Mouse (Mus musculus) heart, adult 11 months (tissue): ENCODE data around the gene Rps28.
"Not testable (repeated sequence)": the region's sequence is repeated elsewhere in the genome, so short reads cannot be mapped to it uniquely, and the experiment has no call there.

Experiments used
- DNase-seq: peaks from one replicate; pipeline ENCODE4 v3.0.0; 2022

Gene Rps28

DNA sequence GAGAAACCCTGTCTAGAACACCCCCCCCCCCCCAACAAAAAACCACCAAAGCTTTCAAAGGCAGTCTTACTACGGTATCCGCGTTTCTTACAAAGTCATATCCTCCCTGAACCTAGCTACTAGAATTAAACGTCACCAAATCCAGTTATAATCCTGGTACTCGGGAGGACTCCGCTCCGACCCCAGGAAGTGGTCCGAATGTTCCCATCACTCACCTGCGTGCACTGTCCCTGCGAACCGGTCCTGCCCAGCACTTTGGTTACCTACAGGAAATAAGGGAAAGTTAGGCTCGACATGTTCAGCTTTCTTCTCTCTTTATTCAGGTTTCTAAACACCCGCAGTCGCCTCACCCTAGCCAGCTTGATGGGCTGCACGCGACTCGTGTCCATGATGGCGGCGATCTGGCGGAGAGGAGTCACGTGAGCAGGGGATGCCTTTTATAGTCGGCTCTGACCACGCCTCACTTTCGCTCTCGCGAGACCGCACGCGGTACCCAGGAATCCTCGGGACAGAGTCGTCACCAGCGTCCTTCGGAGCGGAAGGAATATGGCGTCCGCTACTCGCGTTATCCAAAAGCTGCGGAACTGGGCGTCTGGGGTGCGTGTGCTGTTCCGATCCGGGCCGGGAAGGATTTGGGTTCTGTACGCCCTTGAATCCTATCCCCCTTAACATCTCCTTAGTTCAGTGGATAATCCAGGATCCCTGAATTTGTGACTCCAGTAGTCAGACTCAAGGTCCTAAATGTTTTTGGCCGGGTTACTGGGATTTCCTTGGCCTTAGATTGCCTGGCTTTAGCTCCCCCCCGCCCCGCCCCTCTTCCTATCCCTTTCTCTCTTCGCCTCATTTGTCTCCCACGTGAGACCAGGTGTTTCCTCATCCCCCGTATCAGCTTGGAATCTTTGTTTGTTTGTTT, at the start of gene Rps28, which contains the start of gene Ndufa7:
Rps28 (minus strand) TSS at position 479 of the 913 bp plus-strand sequence.
Ndufa7 (plus strand) TSS at position 489 of the 913 bp plus-strand sequence.
- DNase-seq = peak; percentile 99

DNA sequence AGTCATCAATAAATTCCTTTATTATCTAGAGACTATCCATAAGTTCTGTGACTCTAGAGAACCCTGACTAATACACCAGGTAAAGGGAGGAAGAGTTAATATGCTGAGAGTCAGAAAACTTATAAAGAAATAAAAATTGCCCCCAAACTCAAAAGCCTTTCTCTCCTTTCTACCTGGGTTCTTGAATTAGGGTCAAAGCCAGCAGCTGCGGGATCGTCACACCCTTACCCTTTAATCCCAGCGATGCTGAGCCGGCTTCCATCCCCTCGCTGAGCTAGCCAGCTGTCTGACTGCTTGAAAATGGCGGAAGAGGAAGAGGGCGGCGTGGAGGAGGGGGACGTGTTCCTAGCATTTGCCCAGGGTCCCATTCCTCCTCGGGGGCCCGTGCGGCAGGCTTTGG, 49.2 kb upstream of the Rps28 start, which contains the start of gene Gm7029:
Gm7029 (plus strand) TSS at position 301 of the 400 bp plus-strand sequence.
- not testable (repeated sequence) for DNase-seq

DNA sequence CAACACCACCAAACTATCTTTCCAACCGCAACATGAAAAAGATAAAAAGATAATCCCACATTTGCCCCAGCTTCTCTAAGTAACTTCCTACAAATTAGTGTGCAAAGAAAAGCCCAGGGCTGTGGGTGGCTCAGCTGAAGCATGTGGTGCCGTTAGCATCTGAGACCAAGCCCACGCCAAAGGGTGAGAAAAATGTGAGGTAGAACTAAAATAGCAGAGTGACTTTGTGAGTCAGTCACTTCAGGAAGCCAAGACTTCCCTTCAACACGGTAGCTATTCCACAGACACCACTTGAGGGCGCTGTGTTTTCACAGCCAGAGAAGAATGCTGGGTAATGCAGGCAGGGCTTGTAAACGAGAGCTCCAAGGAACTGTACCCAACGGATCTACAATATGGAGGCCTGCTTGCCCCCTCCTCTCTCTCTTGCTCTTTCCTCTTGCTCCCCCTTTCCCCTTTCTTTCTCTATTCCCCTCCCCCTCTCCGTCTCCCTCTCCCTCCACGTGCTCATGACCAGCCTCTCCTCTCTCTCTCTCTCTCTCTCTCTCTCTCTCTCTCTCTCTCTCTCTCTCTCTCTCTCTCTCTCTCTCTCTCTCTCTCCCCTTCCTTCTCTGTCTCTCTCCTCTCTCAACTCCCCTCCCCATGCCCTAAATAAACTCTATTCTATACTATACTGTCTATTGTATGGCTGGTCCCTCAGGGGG, 41.1 kb upstream of the Rps28 start:
- no peak for DNase-seq

DNA sequence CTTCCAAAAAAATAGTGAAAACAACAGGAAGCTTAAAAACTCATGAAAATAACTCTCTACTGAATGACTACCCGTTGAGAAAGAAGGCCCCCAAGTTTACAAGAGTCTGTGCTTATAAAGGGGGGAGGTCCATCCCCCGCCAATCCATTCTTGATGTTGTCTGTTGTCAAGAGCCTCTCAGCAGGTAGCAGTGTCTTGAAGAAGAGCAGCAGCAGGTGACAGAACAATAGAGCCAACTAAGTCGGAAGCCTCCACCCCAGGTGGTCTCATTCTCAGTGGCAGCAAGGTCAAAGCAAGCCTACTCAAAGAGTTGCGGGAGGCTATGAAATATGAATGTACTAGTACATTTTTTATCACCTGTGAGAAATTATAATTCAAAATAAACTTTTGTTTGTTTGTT, 33.5 kb upstream of the Rps28 start:
- DNase-seq = no peak

DNA sequence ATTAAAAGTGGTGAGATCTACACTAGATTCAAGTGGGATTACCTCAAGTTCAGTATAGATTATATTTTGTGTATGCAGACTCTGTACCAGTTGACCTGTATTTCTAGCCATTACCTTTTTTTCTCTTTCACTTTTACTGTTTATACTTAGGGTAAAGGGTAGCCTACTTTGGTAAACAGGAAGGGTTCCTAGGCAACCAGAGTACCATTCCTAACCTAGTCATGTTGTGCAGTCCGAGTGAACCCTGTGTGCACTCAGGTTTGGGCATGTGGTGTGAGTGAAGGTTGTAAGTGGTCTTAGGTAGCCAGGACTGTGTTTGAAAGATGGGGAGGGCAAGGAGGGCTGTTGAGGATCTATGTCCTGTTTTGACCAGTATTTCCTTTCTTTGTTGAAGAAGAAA, 27.0 kb upstream of the Rps28 start:
- DNase-seq = no peak

DNA sequence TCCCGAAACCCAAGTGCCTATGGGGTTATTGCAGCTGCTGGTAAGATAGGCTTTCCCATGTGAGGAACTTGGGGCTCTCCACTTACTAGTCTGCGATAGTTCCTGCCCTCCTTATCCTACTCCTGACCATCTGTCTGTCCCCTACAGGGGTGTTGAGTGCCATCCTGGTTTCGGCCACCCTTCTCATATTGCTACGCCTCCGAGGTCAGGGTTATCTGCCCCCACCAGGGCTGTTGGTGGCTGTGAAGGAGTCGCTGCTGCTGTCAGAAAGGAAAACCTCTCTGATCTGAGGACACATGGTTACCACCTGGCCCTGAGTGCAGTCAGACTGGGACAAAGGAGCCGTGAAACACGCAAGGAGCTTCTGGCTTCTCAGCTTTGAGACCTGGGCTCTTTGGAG, 23.8 kb upstream of the Rps28 start:
- peak; percentile 89 for DNase-seq

DNA sequence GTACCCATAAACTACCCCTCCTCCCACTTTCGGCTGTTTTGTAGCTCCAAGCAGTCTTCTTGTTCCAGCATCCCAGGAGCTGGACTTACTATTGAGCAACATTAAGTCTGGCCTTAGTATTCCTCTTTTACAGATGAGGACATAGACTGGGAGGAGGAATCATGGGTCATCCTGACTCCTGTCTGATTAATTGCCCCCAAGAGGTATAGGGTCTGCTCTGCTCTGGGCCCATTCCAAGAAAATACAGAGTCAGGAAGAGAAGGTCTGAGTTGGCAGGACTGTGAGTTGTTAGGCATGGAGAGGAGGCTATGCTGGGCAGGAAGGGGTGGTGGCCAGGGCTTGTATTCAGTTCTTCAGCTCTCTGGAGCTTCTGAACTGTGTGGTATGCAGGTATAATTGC, 19.8 kb upstream of the Rps28 start:
- no peak for DNase-seq

DNA sequence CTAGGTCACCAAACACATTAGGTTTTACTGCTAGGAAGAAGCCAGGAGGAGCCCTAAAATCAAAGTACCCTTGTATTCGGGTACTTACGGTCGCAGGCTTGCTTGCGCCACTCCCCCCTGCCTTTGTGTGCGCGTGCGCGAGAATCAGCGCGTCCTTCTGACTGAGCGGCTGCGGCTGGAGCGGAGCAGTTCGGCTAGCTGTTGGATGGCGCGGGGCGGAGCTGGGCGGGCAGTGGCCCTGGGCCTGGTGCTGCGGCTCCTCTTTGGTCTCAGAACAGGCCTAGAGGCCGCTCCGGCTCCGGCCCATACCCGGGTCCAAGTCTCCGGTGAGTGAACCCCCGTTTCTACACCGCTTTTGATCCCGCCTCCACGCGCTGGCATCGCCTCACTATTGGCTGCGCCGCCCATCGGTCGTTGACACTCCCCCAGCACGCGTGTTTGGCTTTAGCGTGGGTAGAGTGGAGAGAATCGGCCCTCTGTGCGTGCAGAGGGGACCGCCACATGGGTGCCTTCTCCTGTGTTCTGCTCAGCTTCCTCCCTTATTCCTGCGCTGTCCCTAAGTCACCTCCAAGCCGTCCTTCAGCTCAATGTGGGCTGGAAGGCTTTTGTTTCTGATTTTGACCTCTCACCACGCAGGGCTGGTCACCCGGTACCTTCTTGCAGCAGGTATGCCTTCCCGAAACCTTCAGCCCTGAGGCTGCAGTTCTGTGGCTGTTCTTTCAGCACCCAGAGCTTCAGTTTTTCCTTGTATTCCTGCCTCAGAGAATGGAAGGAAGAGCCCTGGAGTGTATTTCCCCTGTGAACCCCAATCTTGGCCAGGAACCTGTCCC, 18.8 kb upstream of the Rps28 start, which contains the start of gene Cd320:
Cd320 (plus strand) TSS at position 126 of the 830 bp plus-strand sequence.
- peak; percentile 99 for DNase-seq

DNA sequence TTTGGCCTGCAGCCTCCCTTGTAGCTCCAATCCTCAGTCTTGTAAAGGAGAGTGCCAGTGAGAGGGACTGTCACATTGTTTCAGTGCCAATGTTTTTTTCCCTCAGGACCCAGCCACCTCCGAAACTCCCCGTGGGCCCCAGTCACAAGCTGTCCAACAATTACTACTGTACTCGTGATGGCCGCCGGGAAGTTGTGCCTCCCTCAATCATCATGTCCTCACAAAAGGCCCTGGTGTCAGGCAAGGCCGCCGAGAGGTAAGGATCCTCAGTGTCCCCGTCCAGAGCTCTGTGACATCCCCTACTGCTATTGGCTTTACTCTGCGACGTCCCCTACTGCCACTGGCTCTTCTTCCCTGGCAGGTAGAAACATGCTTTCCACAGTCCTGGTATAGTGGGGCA, 5.2 kb upstream of the Rps28 start:
- DNase-seq = peak; percentile 93

DNA sequence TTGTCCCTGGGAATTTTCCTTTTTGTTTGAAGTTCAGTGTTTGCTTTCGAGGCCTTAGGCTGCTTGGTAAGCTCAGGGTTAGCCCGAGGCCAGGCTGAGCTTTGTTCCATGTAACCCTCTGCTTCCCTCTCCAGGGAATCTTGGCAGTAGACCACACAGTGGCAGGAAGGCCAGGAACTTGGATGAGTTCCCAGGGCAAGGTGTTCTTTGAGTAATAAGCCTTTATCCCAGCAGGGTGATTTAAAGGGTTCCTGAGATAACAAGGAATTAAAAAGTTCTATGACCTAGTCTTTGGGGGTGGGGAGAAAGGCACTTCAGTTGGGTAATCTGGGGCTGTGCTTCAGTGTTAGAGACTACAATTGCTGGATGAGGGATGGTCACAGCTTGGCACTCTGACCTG, 4.5 kb upstream of the Rps28 start:
- peak; percentile 99 for DNase-seq

DNA sequence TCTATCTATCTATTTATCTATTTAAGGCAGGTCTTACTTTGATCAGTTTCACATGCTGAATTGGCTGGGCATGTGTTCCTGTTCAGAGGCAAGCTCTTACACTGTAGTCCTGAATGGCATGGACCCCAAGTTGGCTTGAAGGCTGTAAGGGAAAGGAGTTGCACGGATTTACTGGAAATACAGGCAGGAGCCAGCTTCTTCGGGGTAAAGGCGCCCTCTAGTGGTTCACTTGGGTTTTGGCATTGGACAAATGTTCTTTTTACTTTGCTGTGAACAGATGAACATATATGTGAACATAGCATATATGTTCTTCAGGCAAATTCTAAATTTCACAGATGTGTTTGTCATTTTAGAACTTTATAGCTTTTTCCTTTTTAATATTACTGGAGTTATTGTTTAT, 2.5 kb upstream of the Rps28 start:
- DNase-seq = peak; percentile 91

DNA sequence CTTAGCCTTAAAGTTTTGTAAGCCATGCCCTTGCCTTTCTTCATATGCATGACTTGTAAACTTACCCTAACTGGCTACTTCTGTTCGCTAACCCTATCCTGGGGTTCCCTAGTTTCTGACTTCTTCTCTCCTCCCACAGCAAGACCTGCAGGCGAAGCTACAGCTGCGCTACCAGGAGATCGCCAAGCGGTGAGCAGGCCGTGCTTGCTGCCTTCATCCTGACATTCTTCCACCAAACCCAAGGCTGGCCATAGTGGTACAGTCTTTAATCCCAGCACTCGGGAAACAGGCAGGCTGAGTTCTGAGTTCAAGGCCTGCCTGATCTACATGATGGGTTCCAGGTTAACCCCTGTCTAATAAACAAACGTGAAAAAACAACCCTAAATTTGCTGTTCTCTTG, 1.1 kb upstream of the Rps28 start:
- DNase-seq = peak; percentile 89

DNA sequence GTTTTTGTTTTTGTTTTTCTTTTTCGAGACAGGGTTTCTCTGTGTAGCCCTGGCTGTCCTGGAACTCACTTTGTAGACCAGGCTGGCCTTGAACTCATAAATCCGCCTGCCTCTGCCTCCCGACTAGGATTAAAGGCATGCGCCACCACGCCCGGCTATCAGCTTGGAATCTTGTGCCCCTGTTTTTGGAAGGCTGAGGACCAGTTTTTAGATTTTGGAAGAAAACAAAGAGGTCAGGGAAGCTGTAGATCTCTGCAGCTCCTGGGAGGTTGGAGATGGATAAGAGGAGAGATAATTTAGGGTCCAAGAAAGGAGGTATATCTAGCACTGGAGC, 602 bp upstream of the Rps28 start:
- not testable (repeated sequence) for DNase-seq

DNA sequence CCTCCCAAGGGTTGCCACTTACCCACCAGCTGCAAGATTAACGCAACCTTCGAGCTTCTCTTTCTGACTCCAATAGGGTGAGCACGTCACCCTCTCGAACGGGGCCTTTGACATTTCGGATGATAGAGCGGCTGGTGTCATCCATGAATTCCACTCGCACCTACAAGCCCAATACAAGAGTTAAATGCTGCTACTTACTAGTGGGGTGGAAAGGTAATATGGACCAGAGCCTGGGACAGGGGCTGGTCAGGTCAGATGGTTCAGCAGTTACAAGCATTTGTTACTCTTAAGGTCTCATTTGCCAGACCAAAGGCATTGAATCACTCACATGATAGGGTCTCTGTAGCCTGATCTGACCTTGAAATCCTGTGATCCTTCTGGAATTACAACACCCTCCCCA, 1.2 kb downstream of the Rps28 start:
- DNase-seq = peak; percentile 91

DNA sequence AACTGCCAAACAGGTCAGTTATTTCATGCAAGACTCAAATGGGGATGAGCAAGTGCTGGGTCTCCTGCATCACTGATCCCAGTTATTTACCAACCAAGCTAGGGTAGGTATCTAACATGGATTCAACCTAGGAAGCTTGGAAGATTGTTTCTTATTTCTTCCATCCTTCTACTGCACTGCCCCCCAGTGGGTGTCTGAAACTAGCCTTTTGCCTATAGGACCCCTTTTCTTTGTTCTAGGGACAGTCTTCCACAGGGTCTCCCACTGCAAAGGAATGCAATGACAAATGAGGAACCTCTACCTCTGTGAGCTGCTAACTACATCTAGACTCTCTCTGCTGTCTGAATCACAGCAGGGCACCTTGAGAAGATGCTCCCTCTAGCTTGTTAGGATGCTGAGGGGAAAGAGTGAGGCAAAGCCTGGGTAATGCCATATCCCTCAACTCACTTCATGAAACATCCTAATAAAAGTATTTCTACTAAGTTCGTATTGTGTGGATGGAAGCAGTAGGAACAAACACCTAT, 1.9 kb downstream of the Rps28 start:
- no peak for DNase-seq

DNA sequence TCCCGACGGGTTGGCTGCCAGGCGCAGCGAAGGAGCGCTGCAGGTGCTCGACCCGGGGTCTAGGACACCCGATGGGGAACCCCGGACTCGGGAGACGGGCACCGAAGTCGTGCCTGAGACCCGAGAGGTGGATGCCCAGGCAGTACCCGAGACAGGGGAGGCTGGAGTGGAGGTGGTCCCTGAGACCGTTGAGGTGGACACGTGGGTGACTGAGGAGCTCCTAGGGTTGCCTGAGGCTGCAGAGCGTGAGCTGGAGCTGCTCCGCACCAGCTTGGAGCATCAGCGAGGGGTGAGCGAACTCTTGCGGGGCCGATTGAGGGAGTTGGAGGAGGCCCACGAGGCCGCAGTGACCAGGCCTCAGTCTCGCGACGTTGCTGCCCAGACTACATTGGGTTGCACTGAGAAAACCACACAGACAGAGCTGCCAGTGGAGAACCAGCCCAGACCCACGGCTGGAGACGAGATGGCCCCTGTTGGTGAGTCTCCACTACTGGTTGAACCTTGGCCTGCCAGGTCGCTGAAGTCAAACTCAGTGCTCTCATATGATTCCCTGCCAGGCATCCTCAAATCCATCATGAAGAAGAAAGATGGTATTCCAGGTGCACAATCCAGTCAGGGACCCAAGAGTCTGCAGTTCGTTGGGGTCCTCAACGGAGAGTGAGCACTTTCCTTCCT, 6.3 kb downstream of the Rps28 start:
- DNase-seq = no peak

DNA sequence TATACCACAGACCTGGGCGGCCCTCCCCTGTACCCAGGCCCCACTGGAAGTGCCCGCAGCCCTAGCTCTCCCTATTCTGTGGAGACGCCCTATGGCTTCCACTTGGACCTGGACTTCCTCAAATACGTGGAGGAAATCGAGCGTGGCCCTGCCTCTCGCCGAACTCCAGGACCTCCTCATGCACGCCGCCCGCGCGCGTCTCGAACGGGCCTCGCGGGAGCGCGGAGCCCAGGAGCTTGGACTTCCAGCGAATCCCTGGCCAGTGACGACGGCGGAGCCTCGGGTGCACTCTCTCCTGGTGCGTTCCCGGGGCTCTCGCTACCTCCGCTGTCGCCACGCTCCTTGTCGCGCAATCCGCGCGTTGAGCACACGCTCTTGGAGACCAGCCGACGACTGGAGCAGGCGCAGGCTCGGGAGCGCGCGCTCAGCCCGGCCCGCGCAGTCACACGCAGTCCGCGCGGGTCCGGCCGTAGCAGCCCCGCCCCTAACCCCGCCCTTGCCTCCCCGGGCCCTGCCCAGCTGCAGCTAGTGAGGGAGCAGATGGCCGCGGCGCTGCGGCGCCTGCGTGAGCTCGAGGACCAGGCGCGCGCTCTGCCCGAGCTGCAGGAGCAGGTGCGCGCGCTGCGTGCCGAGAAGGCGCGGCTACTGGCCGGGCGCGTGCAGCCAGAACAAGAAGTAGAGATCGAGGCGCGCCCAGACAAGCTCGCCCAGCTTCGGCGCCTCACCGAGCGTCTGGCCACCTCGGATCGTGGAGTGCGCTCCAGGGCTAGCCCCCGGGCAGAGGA, 7.0 kb downstream of the Rps28 start:
- peak; percentile 100 for DNase-seq

DNA sequence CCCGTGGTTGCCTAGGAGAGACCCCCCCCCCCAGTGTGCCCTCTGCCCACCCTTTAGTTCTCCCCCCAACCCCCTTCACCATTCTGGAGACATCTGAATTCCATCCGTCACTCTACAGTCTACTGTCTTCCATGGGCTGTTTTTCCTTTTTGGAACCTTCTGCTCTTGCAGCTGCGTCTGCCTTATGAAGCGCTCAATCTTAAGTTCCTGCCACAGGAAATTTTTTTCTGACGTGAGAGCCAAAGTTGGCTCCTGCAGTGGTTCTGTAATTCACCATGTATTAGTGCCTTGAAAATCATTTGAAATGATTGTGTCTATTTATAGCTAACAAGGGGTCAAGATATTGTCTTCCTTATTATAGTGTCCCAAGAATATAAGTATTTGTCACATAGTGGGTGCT, 7.8 kb downstream of the Rps28 start:
- peak; percentile 93 for DNase-seq

DNA sequence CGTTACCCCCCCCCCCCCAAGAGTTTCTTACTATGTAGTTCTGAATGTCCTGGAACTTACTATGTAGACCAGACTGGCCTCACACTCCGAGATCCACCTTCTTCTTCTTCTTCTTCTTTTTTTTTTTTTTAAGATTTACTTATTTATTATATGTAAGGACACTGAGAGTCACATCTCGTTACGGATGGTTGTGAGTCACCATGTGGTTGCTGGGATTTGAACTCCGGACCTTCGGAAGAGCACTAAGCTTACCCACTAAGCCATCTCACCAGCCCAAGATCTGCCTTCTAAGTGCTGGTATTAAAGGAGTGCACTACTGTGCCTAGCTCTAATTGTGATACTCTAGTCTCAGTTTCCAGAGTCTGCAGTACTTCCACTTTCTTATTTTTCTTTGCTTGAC, 9.0 kb downstream of the Rps28 start:
- no peak for DNase-seq

DNA sequence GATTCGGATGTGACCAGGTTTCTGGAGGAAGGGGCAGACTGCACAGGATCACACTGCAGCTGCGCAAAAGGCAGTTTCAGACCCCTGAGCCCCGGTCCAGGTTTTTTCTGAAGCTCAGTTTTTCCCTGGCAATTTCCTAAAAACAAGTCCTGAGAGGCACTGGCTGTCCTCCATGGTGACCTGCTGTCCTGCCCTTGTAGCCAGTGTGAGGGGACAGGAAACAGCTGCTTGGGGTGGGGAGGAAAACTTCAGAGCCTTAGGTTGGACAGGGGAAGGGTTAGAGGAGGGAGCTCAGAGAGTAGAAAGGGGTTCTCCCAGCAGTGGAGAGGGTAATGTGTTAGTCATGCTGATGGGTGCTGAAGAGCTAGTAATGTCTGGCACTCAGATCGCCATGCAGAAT, 11.4 kb downstream of the Rps28 start:
- peak; percentile 99 for DNase-seq

DNA sequence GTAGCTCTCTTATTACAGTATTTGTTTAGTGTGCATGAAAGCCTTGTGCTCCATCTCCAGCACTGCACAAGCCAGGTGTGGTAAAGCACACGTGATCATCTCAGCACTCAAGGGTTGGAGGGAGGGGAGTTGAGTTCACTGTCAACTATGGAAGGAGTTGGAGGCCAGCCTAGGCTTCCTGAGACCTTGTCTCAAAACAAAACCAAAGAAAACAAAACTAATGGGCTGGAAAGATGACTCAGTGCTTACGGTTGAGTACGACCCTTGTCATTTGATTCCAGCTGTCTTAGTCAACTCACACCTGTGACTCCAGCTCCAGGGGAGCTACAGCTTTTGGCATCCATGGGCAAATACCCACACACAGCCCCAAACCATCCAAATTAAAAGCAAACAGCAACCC, 11.9 kb downstream of the Rps28 start:
- peak; percentile 97 for DNase-seq

DNA sequence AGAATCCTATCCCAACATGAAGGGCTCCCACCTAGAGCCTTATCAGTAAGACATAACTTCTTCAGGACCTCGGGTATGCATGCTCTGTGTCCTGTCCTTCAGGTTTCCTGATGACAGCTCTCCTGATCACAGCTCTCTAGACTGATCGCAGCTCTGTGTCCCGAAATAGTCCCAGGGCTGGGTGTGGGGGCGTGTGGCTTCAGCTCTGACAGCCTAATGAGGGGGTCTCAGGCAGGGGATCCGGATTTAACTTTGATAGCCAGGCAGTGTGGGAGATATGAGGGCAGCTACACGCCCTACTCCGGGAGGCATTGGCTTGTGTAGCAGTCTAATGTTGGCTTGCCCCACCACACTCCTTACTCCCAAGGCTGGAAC, 13.2 kb downstream of the Rps28 start:
- DNase-seq = no peak
